Mouse (Mus musculus): Measurements from ENCODE around the gene Lrtm1. TPM values are rescaled to one million over a fixed set of nuclear protein-coding genes. Genes with fewer than 3 reads are reported as not detected.

The Lrtm1 gene
- polyA plus RNA-seq, 1 experiment from 2014 or later = not detected

GRCm38 (mm10) chr14:29041498-29041897 is 23.5 kb downstream of the Lrtm1 start:
- H3K27me3 ChIP-seq (ENCODE audit: control insufficient read depth, insufficient read depth, low read length) = no peaks in the 10 kb centered on the region
- no peak overlapping the region for H3K4me2 ChIP-seq (replicated peaks; ENCODE audit: low read depth, low read length)
- 77% methylated on average over 1 of the region's 1 CpGs for WGBS
- H3K27ac ChIP-seq (ENCODE audit: low read length) = no peak overlapping the region
- no peaks in the 10 kb centered on the region for H3K9me3 ChIP-seq (ENCODE audit: control insufficient read depth, low read depth, low read length)
- no peaks in the 10 kb centered on the region for H3K36me3 ChIP-seq (ENCODE audit: control insufficient read depth, insufficient read depth, low read length)
- H3K4me3 ChIP-seq (ENCODE audit: low read depth, low read length) = no peak overlapping the region
- no peak for ATAC-seq (ENCODE audit: insufficient number of reproducible peaks, insufficient read depth, low FRiP score, low read depth)
- H3K9ac ChIP-seq (replicated peaks; ENCODE audit: low read depth, low read length) = no peak overlapping the region
- H3K4me1 ChIP-seq (ENCODE audit: control insufficient read depth, insufficient read depth, low read length) = no peaks in the 10 kb centered on the region

GRCm38 (mm10) chr14:29042355-29042754 is 24.3 kb downstream of the Lrtm1 start:
- H3K27me3 ChIP-seq (ENCODE audit: control insufficient read depth, insufficient read depth, low read length) = no peaks in the 10 kb centered on the region
- no peak for ATAC-seq (ENCODE audit: insufficient number of reproducible peaks, insufficient read depth, low FRiP score, low read depth)
- no peaks in the 10 kb centered on the region for H3K36me3 ChIP-seq (ENCODE audit: control insufficient read depth, insufficient read depth, low read length)
- no peaks in the 10 kb centered on the region for H3K4me1 ChIP-seq (ENCODE audit: control insufficient read depth, insufficient read depth, low read length)
- no peaks in the 10 kb centered on the region for H3K9me3 ChIP-seq (ENCODE audit: control insufficient read depth, low read depth, low read length)
- no peak overlapping the region for H3K9ac ChIP-seq (replicated peaks; ENCODE audit: low read depth, low read length)
- no peak overlapping the region for H3K27ac ChIP-seq (ENCODE audit: low read length)
- H3K4me2 ChIP-seq (replicated peaks; ENCODE audit: low read depth, low read length) = no peak overlapping the region
- 56% methylated on average over 1 of the region's 1 CpGs for WGBS
- H3K4me3 ChIP-seq (ENCODE audit: low read depth, low read length) = no peak overlapping the region

GRCm38 (mm10) chr14:29051951-29052835 is 34.2 kb downstream of the Lrtm1 start:
- no peaks in the 10 kb centered on the region for H3K9me3 ChIP-seq (ENCODE audit: control insufficient read depth, low read depth, low read length)
- no peak overlapping the region for H3K9ac ChIP-seq (replicated peaks; ENCODE audit: low read depth, low read length)
- ATAC-seq (ENCODE audit: insufficient number of reproducible peaks, insufficient read depth, low FRiP score, low read depth) = no peak
- no peak overlapping the region for H3K4me2 ChIP-seq (replicated peaks; ENCODE audit: low read depth, low read length)
- whole genome bisulfite sequencing = 31% methylated on average over 16 of the region's 16 CpGs
- H3K27ac ChIP-seq (ENCODE audit: low read length) = no peak overlapping the region
- no peak overlapping the region for H3K4me3 ChIP-seq (ENCODE audit: low read depth, low read length)
- H3K36me3 ChIP-seq (ENCODE audit: control insufficient read depth, insufficient read depth, low read length) = no peaks in the 10 kb centered on the region
- H3K4me1 ChIP-seq (ENCODE audit: control insufficient read depth, insufficient read depth, low read length) = no peaks in the 10 kb centered on the region
- H3K27me3 ChIP-seq (ENCODE audit: control insufficient read depth, insufficient read depth, low read length) = no peaks in the 10 kb centered on the region

GRCm38 (mm10) chr14:29060679-29061078 is 42.7 kb downstream of the Lrtm1 start:
- Histone ChIP-seq H3K9ac (replicated peaks; ENCODE audit: low read depth, low read length) (no peak overlapping the region), H3K27ac (ENCODE audit: low read length) (no peak overlapping the region), H3K4me2 (replicated peaks; ENCODE audit: low read depth, low read length) (no peak overlapping the region), H3K27me3 (ENCODE audit: control insufficient read depth, insufficient read depth, low read length) (no peaks in the 10 kb centered on the region), H3K36me3 (ENCODE audit: control insufficient read depth, insufficient read depth, low read length) (no peaks in the 10 kb centered on the region), H3K9me3 (ENCODE audit: control insufficient read depth, low read depth, low read length) (no peaks in the 10 kb centered on the region), H3K4me1 (ENCODE audit: control insufficient read depth, insufficient read depth, low read length) (no peaks in the 10 kb centered on the region), H3K4me3 (ENCODE audit: low read depth, low read length) (no peak overlapping the region)
- ATAC-seq (ENCODE audit: insufficient number of reproducible peaks, insufficient read depth, low FRiP score, low read depth) = no peak

GRCm38 (mm10) chr14:29061491-29061890 is 43.5 kb downstream of the Lrtm1 start:
- Histone ChIP-seq H3K4me2 (replicated peaks; ENCODE audit: low read depth, low read length) (no peak overlapping the region), H3K9ac (replicated peaks; ENCODE audit: low read depth, low read length) (no peak overlapping the region), H3K27me3 (ENCODE audit: control insufficient read depth, insufficient read depth, low read length) (no peaks in the 10 kb centered on the region), H3K4me3 (ENCODE audit: low read depth, low read length) (no peak overlapping the region), H3K9me3 (ENCODE audit: control insufficient read depth, low read depth, low read length) (no peaks in the 10 kb centered on the region), H3K36me3 (ENCODE audit: control insufficient read depth, insufficient read depth, low read length) (no peaks in the 10 kb centered on the region), H3K27ac (ENCODE audit: low read length) (no peak overlapping the region), H3K4me1 (ENCODE audit: control insufficient read depth, insufficient read depth, low read length) (no peaks in the 10 kb centered on the region)
- WGBS = 84% methylated on average over 1 of the region's 1 CpGs
- no peak for ATAC-seq (ENCODE audit: insufficient number of reproducible peaks, insufficient read depth, low FRiP score, low read depth)

GRCm38 (mm10) chr14:29062676-29063075 is 44.7 kb downstream of the Lrtm1 start:
- H3K4me1 ChIP-seq (ENCODE audit: control insufficient read depth, insufficient read depth, low read length) = no peaks in the 10 kb centered on the region
- no peaks in the 10 kb centered on the region for H3K36me3 ChIP-seq (ENCODE audit: control insufficient read depth, insufficient read depth, low read length)
- no peak overlapping the region for H3K27ac ChIP-seq (ENCODE audit: low read length)
- no peak overlapping the region for H3K9ac ChIP-seq (replicated peaks; ENCODE audit: low read depth, low read length)
- no peak overlapping the region for H3K4me3 ChIP-seq (ENCODE audit: low read depth, low read length)
- no peak overlapping the region for H3K4me2 ChIP-seq (replicated peaks; ENCODE audit: low read depth, low read length)
- ATAC-seq (ENCODE audit: insufficient number of reproducible peaks, insufficient read depth, low FRiP score, low read depth) = no peak
- H3K27me3 ChIP-seq (ENCODE audit: control insufficient read depth, insufficient read depth, low read length) = no peaks in the 10 kb centered on the region
- WGBS = 97% methylated on average over 2 of the region's 2 CpGs
- no peaks in the 10 kb centered on the region for H3K9me3 ChIP-seq (ENCODE audit: control insufficient read depth, low read depth, low read length)

GRCm38 (mm10) chr14:29073747-29074146 is 55.7 kb downstream of the Lrtm1 start:
- no peak for ATAC-seq (ENCODE audit: insufficient number of reproducible peaks, insufficient read depth, low FRiP score, low read depth)
- Histone ChIP-seq H3K27me3 (ENCODE audit: control insufficient read depth, insufficient read depth, low read length) (no peaks in the 10 kb centered on the region), H3K4me2 (replicated peaks; ENCODE audit: low read depth, low read length) (no peak overlapping the region), H3K9ac (replicated peaks; ENCODE audit: low read depth, low read length) (no peak overlapping the region), H3K36me3 (ENCODE audit: control insufficient read depth, insufficient read depth, low read length) (no peaks in the 10 kb centered on the region), H3K27ac (ENCODE audit: low read length) (no peak overlapping the region), H3K9me3 (ENCODE audit: control insufficient read depth, low read depth, low read length) (no peaks in the 10 kb centered on the region), H3K4me1 (ENCODE audit: control insufficient read depth, insufficient read depth, low read length) (no peaks in the 10 kb centered on the region), H3K4me3 (ENCODE audit: low read depth, low read length) (no peak overlapping the region)
- WGBS = 72% methylated on average over 4 of the region's 4 CpGs

GRCm38 (mm10) chr14:29077418-29077817 is 59.4 kb downstream of the Lrtm1 start:
- H3K27ac ChIP-seq (ENCODE audit: low read length) = no peak overlapping the region
- H3K4me3 ChIP-seq (ENCODE audit: low read depth, low read length) = no peak overlapping the region
- WGBS = 55% methylated on average over 3 of the region's 3 CpGs
- no peaks in the 10 kb centered on the region for H3K27me3 ChIP-seq (ENCODE audit: control insufficient read depth, insufficient read depth, low read length)
- no peak overlapping the region for H3K9ac ChIP-seq (replicated peaks; ENCODE audit: low read depth, low read length)
- H3K36me3 ChIP-seq (ENCODE audit: control insufficient read depth, insufficient read depth, low read length) = no peaks in the 10 kb centered on the region
- no peaks in the 10 kb centered on the region for H3K4me1 ChIP-seq (ENCODE audit: control insufficient read depth, insufficient read depth, low read length)
- ATAC-seq (ENCODE audit: insufficient number of reproducible peaks, insufficient read depth, low FRiP score, low read depth) = no peak
- H3K9me3 ChIP-seq (ENCODE audit: control insufficient read depth, low read depth, low read length) = no peaks in the 10 kb centered on the region
- H3K4me2 ChIP-seq (replicated peaks; ENCODE audit: low read depth, low read length) = no peak overlapping the region

- ATAC-seq (ENCODE audit: insufficient number of reproducible peaks, insufficient read depth, low FRiP score, low read depth) = no peak
- 79% methylated on average over 4 of the region's 4 CpGs for WGBS
- Histone ChIP-seq H3K4me3 (ENCODE audit: low read depth, low read length) (no peak overlapping the region), H3K4me1 (ENCODE audit: control insufficient read depth, insufficient read depth, low read length) (no peaks in the 10 kb centered on the region), H3K9ac (replicated peaks; ENCODE audit: low read depth, low read length) (no peak overlapping the region), H3K36me3 (ENCODE audit: control insufficient read depth, insufficient read depth, low read length) (no peaks in the 10 kb centered on the region), H3K4me2 (replicated peaks; ENCODE audit: low read depth, low read length) (no peak overlapping the region), H3K9me3 (ENCODE audit: control insufficient read depth, low read depth, low read length) (no peaks in the 10 kb centered on the region), H3K27ac (ENCODE audit: low read length) (no peak overlapping the region), H3K27me3 (ENCODE audit: control insufficient read depth, insufficient read depth, low read length) (no peaks in the 10 kb centered on the region)
Measured at GRCm38 (mm10) chr14:29080228-29080627, 62.2 kb downstream of the Lrtm1 start.
